Mouse (Mus musculus) MEL (cell line): ENCODE results near the gene Cpa4. TPM values are rescaled to one million over a fixed set of nuclear protein-coding genes. Genes with fewer than 3 reads are reported as not detected.

ENCODE experiments used
- DNase-seq: peaks from one replicate; pipeline ENCODE4 v3.0.0; 2011; ENCODE audit warnings: low read depth, low spot score
- H3K27ac ChIP-seq: 2 replicates; pipeline ENCODE4 v1.5.1; 2012; ENCODE audit warnings: low read depth, mild to moderate bottlenecking, control low read depth, low read length, moderate library complexity; ENCODE audit not compliant: control insufficient read depth
- H3K27me3 ChIP-seq, 2 experiments: fragments of 150-350 bp in 1 of 2; sonication (generic) in 1 of 2; 2 replicates each; pipeline ENCODE4 v1.6.1; 2012; ENCODE audit warnings: low read length in 2 of 2, mild to moderate bottlenecking in 2 of 2, improper control_type of control experiment in 1 of 2, moderate library complexity in 1 of 2; ENCODE audit not compliant: insufficient read depth in 2 of 2, control insufficient read depth in 1 of 2
- H3K36me3 ChIP-seq, 2 experiments: 2 replicates each; pipeline ENCODE4 v1.6.1; 2012 to 2014; ENCODE audit warnings: low read length in 2 of 2, improper control_type of control experiment in 1 of 2, inconsistent platforms in 1 of 2, mild to moderate bottlenecking in 1 of 2; ENCODE audit not compliant: insufficient read depth in 2 of 2, control insufficient read depth in 1 of 2
- H3K4me1 ChIP-seq, 2 experiments: fragments of 150-350 bp in 1 of 2; sonication (generic) in 1 of 2; 2 replicates each; pipeline ENCODE4 v1.6.1; 2012; ENCODE audit warnings: low read length in 2 of 2, improper control_type of control experiment in 1 of 2, mild to moderate bottlenecking in 1 of 2; ENCODE audit not compliant: insufficient read depth in 2 of 2, control insufficient read depth in 1 of 2
- H3K4me3 ChIP-seq, 2 experiments: fragments of 150-350 bp in 1 of 2; sonication (generic) in 1 of 2; 2 replicates each; pipeline ENCODE4 v1.5.1; 2012; ENCODE audit warnings: low read depth in 2 of 2, low read length in 2 of 2, mild to moderate bottlenecking in 2 of 2, moderate library complexity in 2 of 2, control low read depth in 1 of 2, improper control_type of control experiment in 1 of 2; ENCODE audit not compliant: control insufficient read depth in 1 of 2, insufficient read depth in 1 of 2
- H3K79me2 ChIP-seq: 2 replicates; pipeline ENCODE4 v1.6.1; 2012; ENCODE audit warnings: mild to moderate bottlenecking, low read length, moderate library complexity; ENCODE audit not compliant: control insufficient read depth, poor library complexity, insufficient read depth
- H3K9ac ChIP-seq: 2 replicates; pipeline ENCODE4 v1.6.1; 2012; ENCODE audit warnings: low read depth, mild to moderate bottlenecking, control low read depth, low read length, moderate library complexity; ENCODE audit not compliant: control insufficient read depth, poor library complexity, severe bottlenecking
- H3K9me3 ChIP-seq: fragments of 150-350 bp; sonication (generic); replicated peaks from 2 replicates; pipeline ENCODE4 v1.6.1; 2012; ENCODE audit warnings: mild to moderate bottlenecking, low read length, improper control_type of control experiment, moderate library complexity; ENCODE audit not compliant: insufficient read depth
- BHLHE40 ChIP-seq: IDR thresholded peaks from 2 replicates; pipeline ENCODE4 v1.6.1; 2012; ENCODE audit warnings: low read depth, mild to moderate bottlenecking, inconsistent platforms, low read length, improper control_type of control experiment, borderline replicate concordance
- CHD1 ChIP-seq: IDR thresholded peaks from 2 replicates; pipeline ENCODE4 v1.6.1; 2012; ENCODE audit warnings: low read depth, mild to moderate bottlenecking, inconsistent platforms, low read length, improper control_type of control experiment
- E2F4 ChIP-seq: IDR thresholded peaks from 2 replicates; pipeline ENCODE4 v1.6.1; 2011; ENCODE audit warnings: low read depth, low read length, improper control_type of control experiment, borderline replicate concordance
- EP300 ChIP-seq, 2 experiments: IDR thresholded peaks; 2 replicates each; pipeline ENCODE4 v1.6.1; 2011; ENCODE audit warnings: improper control_type of control experiment in 2 of 2, low read length in 2 of 2, low read depth in 1 of 2, mild to moderate bottlenecking in 1 of 2
- GABPA ChIP-seq: IDR thresholded peaks from 2 replicates; pipeline ENCODE4 v1.6.1; 2012; ENCODE audit warnings: low read depth, mild to moderate bottlenecking, inconsistent platforms, low read length, improper control_type of control experiment, moderate library complexity
- GATA1 ChIP-seq: IDR thresholded peaks from 2 replicates; pipeline ENCODE4 v1.6.1; 2011; ENCODE audit warnings: low read depth, low read length, improper control_type of control experiment
- HCFC1 ChIP-seq: IDR thresholded peaks from 2 replicates; pipeline ENCODE4 v1.6.1; 2012; ENCODE audit warnings: low read depth, mild to moderate bottlenecking, inconsistent platforms, low read length, improper control_type of control experiment, moderate library complexity
- KAT2A ChIP-seq: conservative IDR thresholded peaks from 2 replicates; pipeline ENCODE4 v1.6.1; 2012; ENCODE audit warnings: low read depth, low read length, improper control_type of control experiment, inconsistent platforms
- MAX ChIP-seq: IDR thresholded peaks from 2 replicates; pipeline ENCODE4 v1.6.1; 2011; ENCODE audit warnings: low read length, improper control_type of control experiment
- MAZ ChIP-seq: IDR thresholded peaks from 2 replicates; pipeline ENCODE4 v1.6.1; 2012; ENCODE audit warnings: low read depth, mild to moderate bottlenecking, inconsistent platforms, low read length, improper control_type of control experiment
- MXI1 ChIP-seq: IDR thresholded peaks from 2 replicates; pipeline ENCODE4 v1.6.1; 2011; ENCODE audit warnings: mild to moderate bottlenecking, low read depth, low read length, improper control_type of control experiment
- MYC ChIP-seq: IDR thresholded peaks from 2 replicates; pipeline ENCODE4 v1.6.1; 2011; ENCODE audit warnings: low read depth, mild to moderate bottlenecking, low read length, improper control_type of control experiment, moderate library complexity
- NELFE ChIP-seq: IDR thresholded peaks from 2 replicates; pipeline ENCODE4 v1.6.1; 2011; ENCODE audit warnings: low read depth, low read length, improper control_type of control experiment
- NRF1 ChIP-seq: IDR thresholded peaks from 2 replicates; pipeline ENCODE4 v1.6.1; 2014; ENCODE audit warnings: low read depth, mild to moderate bottlenecking, inconsistent platforms, low read length, improper control_type of control experiment, moderate library complexity; ENCODE audit not compliant: poor library complexity, insufficient read depth, severe bottlenecking
- POLR2A ChIP-seq, 2 experiments: IDR thresholded peaks; 2 replicates each; pipeline ENCODE4 v1.6.1; 2011 to 2012; ENCODE audit warnings: low read length in 2 of 2, mild to moderate bottlenecking in 2 of 2, control low read depth in 1 of 2, improper control_type of control experiment in 1 of 2, low read depth in 1 of 2, moderate library complexity in 1 of 2; ENCODE audit not compliant: control insufficient read depth in 1 of 2, insufficient read depth in 1 of 2, poor library complexity in 1 of 2
- TBP ChIP-seq: IDR thresholded peaks from 2 replicates; pipeline ENCODE4 v1.8.0; 2011; ENCODE audit warnings: low read depth, low read length, improper control_type of control experiment
- TCF12 ChIP-seq: IDR thresholded peaks from 2 replicates; pipeline ENCODE4 v1.6.1; 2014; ENCODE audit warnings: low read depth, mild to moderate bottlenecking, inconsistent platforms, low read length, improper control_type of control experiment, moderate library complexity
- UBTF ChIP-seq: IDR thresholded peaks from 2 replicates; pipeline ENCODE4 v1.6.1; 2012; ENCODE audit warnings: low read depth, mild to moderate bottlenecking, inconsistent platforms, low read length, improper control_type of control experiment, moderate library complexity, borderline replicate concordance; ENCODE audit not compliant: insufficient read depth
- USF1 ChIP-seq: IDR thresholded peaks from 2 replicates; pipeline ENCODE4 v1.6.1; 2014; ENCODE audit warnings: low read depth, mild to moderate bottlenecking, inconsistent platforms, low read length, improper control_type of control experiment, moderate library complexity
- USF2 ChIP-seq, 2 experiments: IDR thresholded peaks; 2 replicates each; pipeline ENCODE4 v1.6.1; 2011 to 2012; ENCODE audit warnings: improper control_type of control experiment in 2 of 2, low read length in 2 of 2, borderline replicate concordance in 1 of 2, inconsistent platforms in 1 of 2, low read depth in 1 of 2, mild to moderate bottlenecking in 1 of 2; ENCODE audit not compliant: insufficient read depth in 1 of 2
- ZC3H11A ChIP-seq: IDR thresholded peaks from 2 replicates; pipeline ENCODE4 v1.6.1; 2012; ENCODE audit warnings: low read depth, mild to moderate bottlenecking, inconsistent platforms, low read length, improper control_type of control experiment
- ZMIZ1 ChIP-seq: IDR thresholded peaks from 2 replicates; pipeline ENCODE4 v1.6.1; 2012; ENCODE audit warnings: low read depth, mild to moderate bottlenecking, inconsistent platforms, low read length, improper control_type of control experiment, moderate library complexity
- polyA plus RNA-seq, 2 experiments: library from polyadenylated mRNA; stranded (reverse) in 1 of 2; unstranded in 1 of 2; fragments of >175 nt in 1 of 2; fragments of >200 nt in 1 of 2; gene quantifications; 2 replicates each; pipeline versions ENCODE4 v1.2.1 to v1.2.4; 2012; ENCODE audit warnings: low replicate concordance in 2 of 2, low read depth in 1 of 2; ENCODE audit not compliant: insufficient read length in 2 of 2, insufficient read depth in 1 of 2, missing spikeins in 1 of 2
- total RNA-seq: library from RNA; depleted of rRNA; stranded (reverse); fragments of 300-350 nt; gene quantifications from 2 replicates; pipeline ENCODE4 v1.2.3, GENCODE M21; 2012

Gene Cpa4
- total and polyA plus RNA-seq, 3 experiments: not detected

DNA sequence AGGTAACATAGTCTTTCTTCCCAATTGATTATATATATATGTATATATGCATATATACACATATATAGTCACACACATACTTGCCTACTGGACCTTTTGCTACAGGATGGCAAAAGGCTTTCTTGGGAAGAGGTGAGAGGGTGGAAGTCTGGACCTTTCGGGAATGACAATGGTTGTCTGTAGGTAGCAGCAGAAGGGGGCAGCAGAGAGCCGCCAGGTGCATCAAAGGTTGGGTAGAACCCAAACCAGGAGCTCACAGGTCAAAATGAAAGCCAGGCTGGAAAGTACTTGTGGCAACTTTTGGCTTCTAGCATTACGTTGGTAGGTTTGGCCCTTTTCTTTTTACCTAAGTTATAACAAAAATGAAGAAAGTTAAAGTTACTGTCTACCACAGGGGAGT, 32.8 kb upstream of the Cpa4 start (continued):
- TF ChIP-seq BHLHE40 (no peak), KAT2A (no peak), E2F4 (no peak), NELFE (no peak), ZMIZ1 (no peak), USF2 (IDR thresholded peaks at IDR 0.05; ENCODE audit: borderline replicate concordance in 1 of 2, insufficient read depth in 1 of 2, low read depth in 1 of 2, low read length in 2 of 2) (no peak), NRF1 (no peak), MAX (no peak), GABPA (no peak), USF1 (no peak), MXI1 (no peak), MYC (no peak), UBTF (no peak), TCF12 (no peak), TBP (no peak), HCFC1 (no peak), MAZ (no peak), CHD1 (no peak), EP300 (IDR thresholded peaks at IDR 0.05; ENCODE audit: low read depth in 1 of 2, low read length in 2 of 2) (no peak), GATA1 (no peak)

DNA sequence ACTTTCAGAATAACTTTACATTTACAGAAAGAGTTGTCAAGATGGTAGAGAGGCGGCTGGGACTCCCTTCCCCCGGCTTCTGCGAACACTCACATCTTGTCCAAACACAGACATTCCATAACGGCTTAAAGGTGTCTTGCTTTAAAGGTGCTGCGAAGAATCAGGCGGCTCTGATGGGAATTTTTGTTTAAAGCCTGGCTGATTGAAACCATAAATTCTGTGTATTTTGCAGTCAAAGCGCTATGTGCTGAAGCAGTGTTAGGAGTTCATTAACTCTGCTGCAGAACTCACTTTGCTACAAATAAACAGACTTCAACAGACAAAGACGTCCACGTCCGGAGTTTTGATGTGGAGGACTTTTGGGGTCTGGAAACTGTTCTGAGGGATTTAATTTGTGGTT, 29.9 kb upstream of the Cpa4 start:
- Histone ChIP-seq H3K9ac (no peak overlapping the region), H3K36me3 (no peaks in the 10 kb centered on the region), H3K27me3 (peaks cover 3 to 6% of the 10 kb centered on the region in 2 experiments; a peak in 3 of 4 replicates), H3K4me3 (no peak overlapping the region), H3K27ac (no peak overlapping the region), H3K79me2 (no peaks in the 10 kb centered on the region), H3K4me1 (no peaks in the 10 kb centered on the region), H3K9me3 (no peaks in the 10 kb centered on the region)
- no peak for DNase-seq
- TF ChIP-seq ZC3H11A (no peak), MYC (no peak), POLR2A (IDR thresholded peaks at IDR 0.05; ENCODE audit: control insufficient read depth in 1 of 2, insufficient read depth in 1 of 2, low read depth in 1 of 2, low read length in 2 of 2, poor library complexity in 1 of 2) (no peak)
